Mouse (Mus musculus): ENCODE results near the gene Igbp1b. TPM values are rescaled to one million over a fixed set of nuclear protein-coding genes. Genes with fewer than 3 reads are reported as not detected.

The Igbp1b gene
- not detected in 2 replicates for polyA plus RNA-seq (2014; fragmentation: Nextera tagmentation; extraction: Ambion mirVana)

- Histone ChIP-seq H3K4me2 (ENCODE audit: low read depth, low read length) (no peak within 1 kb of the TSS), H3K9me3 (ENCODE audit: control insufficient read depth, low read length) (no peaks in the 10 kb centered on the region), H3K27me3 (replicated peaks; ENCODE audit: control insufficient read depth, insufficient read depth, low read length) (no peaks in the 10 kb centered on the region), H3K4me3 (ENCODE audit: low read depth, low read length) (no peak within 1 kb of the TSS), H3K27ac (replicated peaks; ENCODE audit: low read depth, low read length) (no peak within 1 kb of the TSS), H3K4me1 (ENCODE audit: control insufficient read depth, insufficient read depth, low read length) (no peaks in the 10 kb centered on the region), H3K36me3 (ENCODE audit: control insufficient read depth, insufficient read depth, low read length) (no peaks in the 10 kb centered on the region), H3K9ac (ENCODE audit: low read depth, low read length) (no peak within 1 kb of the TSS)
- no peak for DNase-seq (ENCODE audit: low spot score)
- ATAC-seq (ENCODE audit: low read depth): no peak
- WGBS: 81% methylated on average over 3 of the region's 3 CpGs
Measured at GRCm38 (mm10) chr6:138658516-138658915, at the start of gene Igbp1b. Gene Igbp1b (minus strand): TSS chr6:138658544.

- H3K4me2 ChIP-seq (ENCODE audit: low read depth, low read length): no peak overlapping the region
- ATAC-seq (ENCODE audit: low read depth) (no peak), DNase-seq (ENCODE audit: low spot score) (no peak)
- no peak overlapping the region for H3K9ac ChIP-seq (ENCODE audit: low read depth, low read length)
- no peaks in the 10 kb centered on the region for H3K27me3 ChIP-seq (replicated peaks; ENCODE audit: control insufficient read depth, insufficient read depth, low read length)
- H3K36me3 ChIP-seq (ENCODE audit: control insufficient read depth, insufficient read depth, low read length): no peaks in the 10 kb centered on the region
- H3K9me3 ChIP-seq (ENCODE audit: control insufficient read depth, low read length): no peaks in the 10 kb centered on the region
- no peaks in the 10 kb centered on the region for H3K4me1 ChIP-seq (ENCODE audit: control insufficient read depth, insufficient read depth, low read length)
- no peak overlapping the region for H3K4me3 ChIP-seq (ENCODE audit: low read depth, low read length)
- no peak overlapping the region for H3K27ac ChIP-seq (replicated peaks; ENCODE audit: low read depth, low read length)
Measured at GRCm38 (mm10) chr6:138682959-138683358, 24.6 kb upstream of the Igbp1b start.

DNA sequence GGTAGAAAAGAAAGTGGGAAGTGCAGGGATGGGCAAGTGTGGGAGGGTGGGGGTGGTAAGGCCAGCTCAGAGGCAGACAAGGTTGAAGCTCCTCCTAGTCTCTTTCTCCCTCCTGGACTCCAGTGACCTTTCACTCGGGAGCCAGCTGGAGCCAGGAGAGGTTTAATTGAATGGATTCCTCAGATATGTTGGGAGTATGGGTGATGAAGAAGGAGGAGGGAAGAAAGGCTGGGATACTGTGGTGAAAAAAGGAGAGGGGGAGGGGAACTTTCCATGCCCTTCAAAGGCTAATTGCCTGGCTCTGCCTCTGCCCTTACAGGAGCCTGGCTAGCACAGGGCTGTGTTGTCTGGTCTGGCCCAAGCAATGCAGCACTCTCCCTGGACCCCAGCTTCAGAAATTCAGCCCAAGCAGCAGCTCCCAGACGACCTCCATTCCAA, 14.4 kb upstream of the Igbp1b start:
- no peaks in the 10 kb centered on the region for H3K36me3 ChIP-seq (ENCODE audit: control insufficient read depth, insufficient read depth, low read length)
- no peaks in the 10 kb centered on the region for H3K27me3 ChIP-seq (replicated peaks; ENCODE audit: control insufficient read depth, insufficient read depth, low read length)
- ATAC-seq (ENCODE audit: low read depth) (no peak), DNase-seq (ENCODE audit: low spot score) (no peak)
- no peak overlapping the region for H3K4me3 ChIP-seq (ENCODE audit: low read depth, low read length)
- 15% methylated on average over 2 of the region's 2 CpGs for WGBS
- H3K4me2 ChIP-seq (ENCODE audit: low read depth, low read length): no peak overlapping the region
- no peaks in the 10 kb centered on the region for H3K9me3 ChIP-seq (ENCODE audit: control insufficient read depth, low read length)
- H3K9ac ChIP-seq (ENCODE audit: low read depth, low read length): no peak overlapping the region
- no peaks in the 10 kb centered on the region for H3K4me1 ChIP-seq (ENCODE audit: control insufficient read depth, insufficient read depth, low read length)
- no peak overlapping the region for H3K27ac ChIP-seq (replicated peaks; ENCODE audit: low read depth, low read length)

- WGBS: 65% methylated on average over 3 of the region's 3 CpGs
- Histone ChIP-seq H3K9me3 (ENCODE audit: control insufficient read depth, low read length) (no peaks in the 10 kb centered on the region), H3K27me3 (replicated peaks; ENCODE audit: control insufficient read depth, insufficient read depth, low read length) (no peaks in the 10 kb centered on the region), H3K9ac (ENCODE audit: low read depth, low read length) (no peak overlapping the region), H3K4me1 (ENCODE audit: control insufficient read depth, insufficient read depth, low read length) (no peaks in the 10 kb centered on the region), H3K4me3 (ENCODE audit: low read depth, low read length) (no peak overlapping the region), H3K27ac (replicated peaks; ENCODE audit: low read depth, low read length) (no peak overlapping the region), H3K4me2 (ENCODE audit: low read depth, low read length) (no peak overlapping the region), H3K36me3 (ENCODE audit: control insufficient read depth, insufficient read depth, low read length) (no peaks in the 10 kb centered on the region)
- no peak for DNase-seq (ENCODE audit: low spot score)
- no peak; the same call in 1 of the 2 replicates for ATAC-seq (ENCODE audit: low read depth)
Measured at GRCm38 (mm10) chr6:138665416-138665815, 7.1 kb upstream of the Igbp1b start.

DNA sequence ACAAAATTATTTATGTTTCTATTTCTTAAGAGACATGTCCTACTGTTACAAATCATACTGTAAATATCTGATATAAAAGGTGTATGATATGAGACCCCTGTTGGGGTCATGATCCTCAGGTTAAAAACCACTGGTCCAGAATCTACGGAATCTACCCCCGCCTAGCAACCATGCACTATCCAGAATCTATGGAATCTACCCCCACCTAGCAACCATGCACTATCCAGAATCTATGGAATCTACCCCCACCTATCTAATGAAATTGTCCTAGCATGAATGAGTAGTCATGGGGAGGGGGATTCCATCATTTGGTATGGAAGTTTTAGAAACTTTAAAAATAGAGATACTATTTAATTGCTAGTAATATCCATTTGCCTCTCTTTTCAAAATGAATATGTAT, 12.7 kb downstream of the Igbp1b start:
- WGBS: 93% methylated on average over 2 of the region's 2 CpGs
- no peak overlapping the region for H3K9ac ChIP-seq (ENCODE audit: low read depth, low read length)
- no peak overlapping the region for H3K4me2 ChIP-seq (ENCODE audit: low read depth, low read length)
- H3K9me3 ChIP-seq (ENCODE audit: control insufficient read depth, low read length): no peaks in the 10 kb centered on the region
- no peak for DNase-seq (ENCODE audit: low spot score)
- H3K27ac ChIP-seq (replicated peaks; ENCODE audit: low read depth, low read length): no peak overlapping the region
- H3K4me3 ChIP-seq (ENCODE audit: low read depth, low read length): no peak overlapping the region
- ATAC-seq (ENCODE audit: low read depth): no peak
- no peaks in the 10 kb centered on the region for H3K27me3 ChIP-seq (replicated peaks; ENCODE audit: control insufficient read depth, insufficient read depth, low read length)
- no peaks in the 10 kb centered on the region for H3K4me1 ChIP-seq (ENCODE audit: control insufficient read depth, insufficient read depth, low read length)
- H3K36me3 ChIP-seq (ENCODE audit: control insufficient read depth, insufficient read depth, low read length): no peaks in the 10 kb centered on the region

GRCm38 (mm10) chr6:138639351-138639750, 19.0 kb downstream of the Igbp1b start:
- ATAC-seq (ENCODE audit: low read depth) (no peak), DNase-seq (ENCODE audit: low spot score) (no peak)
- no peak overlapping the region for H3K4me3 ChIP-seq (ENCODE audit: low read depth, low read length)
- no peaks in the 10 kb centered on the region for H3K27me3 ChIP-seq (replicated peaks; ENCODE audit: control insufficient read depth, insufficient read depth, low read length)
- no peak overlapping the region for H3K4me2 ChIP-seq (ENCODE audit: low read depth, low read length)
- H3K36me3 ChIP-seq (ENCODE audit: control insufficient read depth, insufficient read depth, low read length): no peaks in the 10 kb centered on the region
- H3K9me3 ChIP-seq (ENCODE audit: control insufficient read depth, low read length): no peaks in the 10 kb centered on the region
- no peaks in the 10 kb centered on the region for H3K4me1 ChIP-seq (ENCODE audit: control insufficient read depth, insufficient read depth, low read length)
- WGBS: 61% methylated on average over 4 of the region's 4 CpGs
- no peak overlapping the region for H3K9ac ChIP-seq (ENCODE audit: low read depth, low read length)
- no peak overlapping the region for H3K27ac ChIP-seq (replicated peaks; ENCODE audit: low read depth, low read length)

GRCm38 (mm10) chr6:138620786-138621185, 37.6 kb downstream of the Igbp1b start:
- no peaks in the 10 kb centered on the region for H3K4me1 ChIP-seq (ENCODE audit: control insufficient read depth, insufficient read depth, low read length)
- no peak overlapping the region for H3K27ac ChIP-seq (replicated peaks; ENCODE audit: low read depth, low read length)
- DNase-seq (ENCODE audit: low spot score): no peak
- no peaks in the 10 kb centered on the region for H3K36me3 ChIP-seq (ENCODE audit: control insufficient read depth, insufficient read depth, low read length)
- H3K9me3 ChIP-seq (ENCODE audit: control insufficient read depth, low read length): no peaks in the 10 kb centered on the region
- H3K27me3 ChIP-seq (replicated peaks; ENCODE audit: control insufficient read depth, insufficient read depth, low read length): no peaks in the 10 kb centered on the region
- H3K4me2 ChIP-seq (ENCODE audit: low read depth, low read length): no peak overlapping the region
- no peak overlapping the region for H3K9ac ChIP-seq (ENCODE audit: low read depth, low read length)
- H3K4me3 ChIP-seq (ENCODE audit: low read depth, low read length): no peak overlapping the region
- ATAC-seq (ENCODE audit: low read depth): no peak

DNA sequence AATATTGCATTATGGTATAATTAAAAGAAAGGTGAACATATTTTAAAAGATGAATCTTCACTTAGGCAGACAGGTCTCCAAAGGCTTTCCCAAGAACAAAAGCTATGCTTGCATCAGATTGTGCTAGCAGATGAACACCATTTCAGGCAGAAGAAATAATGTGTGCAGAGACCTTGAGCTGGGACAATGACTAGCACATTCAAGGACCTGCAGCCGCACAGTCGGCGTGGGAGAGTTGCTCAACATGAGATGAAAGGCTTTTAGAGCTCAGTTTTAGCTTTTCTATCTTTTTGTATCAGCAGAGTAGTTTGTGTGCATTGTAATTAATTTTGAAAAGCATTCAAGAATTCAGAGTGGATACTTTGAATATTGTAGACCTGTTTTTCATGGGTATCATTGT, 39.9 kb downstream of the Igbp1b start:
- no peak for DNase-seq (ENCODE audit: low spot score)
- H3K27me3 ChIP-seq (replicated peaks; ENCODE audit: control insufficient read depth, insufficient read depth, low read length): no peaks in the 10 kb centered on the region
- no peaks in the 10 kb centered on the region for H3K4me1 ChIP-seq (ENCODE audit: control insufficient read depth, insufficient read depth, low read length)
- no peak overlapping the region for H3K9ac ChIP-seq (ENCODE audit: low read depth, low read length)
- H3K4me2 ChIP-seq (ENCODE audit: low read depth, low read length): no peak overlapping the region
- no peak for ATAC-seq (ENCODE audit: low read depth)
- no peaks in the 10 kb centered on the region for H3K36me3 ChIP-seq (ENCODE audit: control insufficient read depth, insufficient read depth, low read length)
- H3K27ac ChIP-seq (replicated peaks; ENCODE audit: low read depth, low read length): no peak overlapping the region
- no peak overlapping the region for H3K4me3 ChIP-seq (ENCODE audit: low read depth, low read length)
- WGBS: 88% methylated on average over 3 of the region's 3 CpGs
- no peaks in the 10 kb centered on the region for H3K9me3 ChIP-seq (ENCODE audit: control insufficient read depth, low read length)

All from embryonic facial prominence, embryonic 14.5 days (tissue).